Mouse (Mus musculus): ENCODE data around the gene Bfar.
"Not testable (repeated sequence)": the region's sequence is repeated elsewhere in the genome, so short reads cannot be mapped to it uniquely, and the experiment has no call there.

The Bfar gene

DNA sequence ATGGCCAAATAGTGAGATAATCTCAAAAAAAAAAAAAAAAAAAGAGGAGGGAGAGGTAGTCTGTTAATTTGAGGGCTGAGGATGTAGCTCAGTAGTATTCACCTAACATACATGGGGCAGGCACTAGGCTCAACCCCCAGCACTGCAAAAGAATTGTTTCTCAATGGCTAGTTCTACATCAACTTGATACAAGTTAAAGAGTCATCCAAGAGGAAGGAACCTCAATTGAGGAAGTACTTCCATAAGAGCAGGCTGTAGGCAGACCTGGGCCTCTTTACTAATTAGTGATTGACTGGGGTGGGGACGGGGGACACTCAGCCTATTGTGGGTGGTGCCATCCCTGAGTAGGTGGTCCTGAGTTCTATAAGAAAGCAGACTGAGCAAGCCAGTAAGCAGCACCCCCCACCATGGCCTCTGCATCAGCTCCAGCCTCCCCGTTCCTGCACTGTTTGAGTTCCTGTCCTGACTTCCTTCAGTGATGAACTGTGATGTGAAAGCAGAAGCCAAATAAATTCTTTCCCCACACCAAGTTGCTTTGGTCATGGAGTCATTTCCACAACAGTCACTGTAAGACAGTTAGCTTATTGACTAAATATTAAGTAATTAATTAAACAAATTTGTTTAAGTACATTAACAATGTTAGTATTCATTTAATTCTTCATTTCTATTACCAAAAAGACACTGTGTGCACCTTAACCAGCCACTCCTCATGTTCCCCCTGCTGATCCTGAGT lies 45.3 kb downstream of the Bfar start:
- in situ Hi-C loops (cut with MboI, MseI): no loop called here

DNA sequence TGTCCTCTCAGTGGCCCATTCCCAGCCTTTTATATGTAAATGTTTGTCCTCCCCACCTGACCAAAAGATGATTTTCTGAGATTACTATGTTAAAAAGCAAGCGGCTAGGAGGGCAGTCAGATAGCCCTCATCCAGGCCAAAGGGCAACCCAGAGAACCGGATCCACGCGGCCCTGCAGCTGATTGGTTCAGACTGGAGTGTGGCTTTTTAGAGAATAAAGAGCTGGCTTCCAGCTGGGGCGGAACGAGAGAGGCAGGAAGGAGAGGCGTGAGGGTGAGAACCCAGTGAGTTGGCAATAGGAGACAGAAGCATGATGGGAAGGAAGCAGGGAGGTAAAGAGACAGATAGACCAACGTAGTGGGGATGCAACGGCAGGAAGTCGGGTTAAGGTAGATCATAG lies 51.3 kb downstream of the Bfar start:
- in situ Hi-C loops (cut with MboI, MseI): no loop called here

DNA sequence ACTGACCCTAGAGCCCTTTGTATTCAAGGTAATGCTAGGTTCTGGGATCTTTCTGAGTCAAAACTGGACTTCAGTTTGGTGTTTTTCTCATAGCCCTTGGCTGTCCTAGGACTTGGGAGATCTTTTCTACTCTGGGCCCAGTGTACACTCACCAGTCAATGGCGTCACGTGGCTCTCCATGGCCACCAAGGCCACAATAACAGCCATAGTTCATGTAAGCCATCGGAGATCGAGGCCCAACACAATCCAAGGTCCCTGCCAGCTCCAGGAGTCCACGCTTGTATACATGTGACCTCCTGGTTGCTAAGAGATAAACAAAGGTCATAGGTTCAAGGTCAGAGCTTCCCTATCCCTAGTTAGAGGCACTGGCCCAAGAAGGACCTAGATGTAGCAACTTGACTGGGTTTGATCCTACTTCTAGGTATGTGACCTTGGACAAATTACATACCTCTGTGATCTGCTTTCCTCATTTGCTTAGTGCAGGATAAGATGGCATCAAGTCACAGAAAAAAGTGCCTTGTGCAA lies 56.2 kb downstream of the Bfar start:
- in situ Hi-C loops (cut with MboI, MseI): no loop called here

DNA sequence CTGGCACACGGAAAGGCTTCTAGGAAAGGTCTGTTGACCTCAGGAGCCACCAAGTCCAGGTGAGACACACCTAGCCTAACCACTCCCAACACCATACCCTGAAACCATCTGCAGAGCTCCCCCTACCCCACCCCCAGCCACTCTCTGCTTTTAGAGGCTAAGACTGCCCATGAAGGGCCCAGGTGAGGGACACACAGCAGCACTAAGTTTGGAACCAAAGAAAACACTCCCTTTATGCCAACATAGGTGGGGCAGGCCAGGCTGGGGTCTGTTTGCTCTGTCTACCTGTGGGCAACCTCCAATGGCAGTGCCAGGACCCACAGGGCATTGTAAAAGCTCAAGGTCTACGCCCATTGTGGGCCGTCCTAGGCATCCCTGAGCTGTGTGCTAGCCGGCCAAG lies 57.8 kb downstream of the Bfar start:
- in situ Hi-C loops (cut with MboI, MseI): no loop called here

DNA sequence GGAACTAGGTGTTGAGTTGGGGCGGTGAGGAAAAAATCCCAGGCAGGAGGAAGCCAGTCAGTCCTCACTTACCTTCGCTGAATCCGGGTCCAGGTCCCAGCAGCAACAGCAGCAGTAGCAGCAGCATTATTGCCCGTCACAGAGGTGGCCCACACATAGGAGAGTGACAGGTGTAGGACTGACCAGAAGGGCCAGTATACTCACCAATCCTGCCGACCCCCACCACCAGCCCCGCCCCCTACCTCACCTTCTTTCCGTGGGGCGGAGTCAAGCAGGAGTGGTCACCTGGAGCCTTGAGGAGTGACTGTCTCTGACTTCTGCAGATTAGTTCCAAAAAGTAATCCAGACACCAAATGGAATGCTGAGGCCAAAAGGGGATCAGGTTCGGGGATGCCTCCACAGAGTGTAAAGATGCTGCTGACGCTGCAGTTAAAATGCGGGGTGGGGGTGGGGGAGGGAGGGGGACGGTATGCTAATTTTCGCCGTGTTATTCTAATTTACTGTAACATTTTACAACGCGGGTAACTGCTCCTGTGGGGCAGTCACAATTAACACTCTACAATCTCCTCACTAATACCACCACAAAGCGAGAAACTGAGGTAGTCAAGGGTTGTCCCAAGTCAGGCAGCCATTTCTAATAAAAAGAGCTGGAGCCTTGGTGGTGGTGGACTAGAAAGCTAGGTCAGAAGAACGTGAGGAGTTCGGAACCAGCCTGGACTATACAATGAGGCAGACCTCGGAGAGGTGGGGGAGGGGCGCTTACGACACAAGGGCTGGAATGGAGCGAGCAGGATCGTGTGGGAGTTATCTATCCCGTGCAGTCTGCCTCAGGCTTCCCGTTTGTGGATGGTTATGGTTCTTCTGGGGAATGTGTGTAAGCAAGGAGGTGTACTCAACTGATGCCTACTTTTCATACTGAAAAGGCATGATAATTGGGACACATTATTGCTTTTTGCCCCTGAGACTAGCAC lies 58.9 kb downstream of the Bfar start, which contains the start of gene Pla2g10:
Gene Pla2g10, minus strand, starts transcription at position 699 of the 971 bp plus-strand sequence.
- in situ Hi-C loops (cut with MboI, MseI): no loop called here

DNA sequence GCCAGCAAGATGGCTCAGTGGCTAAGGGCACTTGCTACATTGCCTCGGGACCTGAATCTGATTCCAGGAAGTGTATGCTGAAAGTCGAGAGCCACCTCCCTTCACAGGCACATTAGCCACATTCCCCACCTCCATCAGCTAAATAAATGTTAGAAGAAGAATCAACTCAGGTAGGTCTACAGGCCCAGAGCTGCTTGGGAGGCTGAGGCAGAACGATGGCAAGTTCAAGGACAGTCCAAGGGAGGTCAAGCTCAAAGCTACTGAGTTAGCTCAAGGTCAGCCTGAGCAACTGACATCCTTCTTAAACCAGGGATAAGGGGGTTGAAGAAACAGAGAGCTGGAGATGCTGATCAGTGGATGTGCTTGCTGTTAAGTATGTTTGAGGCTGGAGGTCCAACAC lies 61.1 kb downstream of the Bfar start:
- in situ Hi-C loops (cut with MboI, MseI): no loop called here

DNA sequence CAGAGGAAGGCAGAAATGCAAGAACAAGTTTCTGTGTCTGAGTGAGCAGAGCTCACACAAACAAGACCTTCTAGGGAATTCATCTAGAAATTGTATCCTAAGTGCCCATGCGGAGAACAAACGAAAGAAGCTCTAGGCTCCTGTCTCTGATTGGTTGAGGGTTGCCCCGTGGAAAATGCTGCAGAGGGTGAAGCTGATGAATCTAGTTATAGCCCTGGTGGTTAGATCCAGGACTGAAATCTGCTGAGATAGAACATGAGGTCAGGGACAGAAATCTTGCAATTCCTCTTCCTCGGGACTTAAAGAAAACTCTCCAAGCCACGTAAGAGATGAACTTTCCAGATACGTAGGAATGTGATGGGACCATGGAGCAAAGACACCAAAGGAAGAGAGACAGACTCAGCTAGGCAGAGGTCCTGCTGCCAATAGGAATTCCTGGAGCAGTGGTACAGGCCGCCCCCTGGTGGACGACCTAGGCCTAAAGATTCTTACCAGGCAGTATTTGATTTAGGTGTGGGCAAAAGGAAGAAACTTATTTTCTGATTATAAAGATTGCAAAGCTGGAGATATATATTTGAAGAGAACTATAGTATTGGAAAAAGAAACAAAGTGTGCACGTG lies 62.0 kb downstream of the Bfar start:
- in situ Hi-C loops (cut with MboI, MseI): no loop called here

DNA sequence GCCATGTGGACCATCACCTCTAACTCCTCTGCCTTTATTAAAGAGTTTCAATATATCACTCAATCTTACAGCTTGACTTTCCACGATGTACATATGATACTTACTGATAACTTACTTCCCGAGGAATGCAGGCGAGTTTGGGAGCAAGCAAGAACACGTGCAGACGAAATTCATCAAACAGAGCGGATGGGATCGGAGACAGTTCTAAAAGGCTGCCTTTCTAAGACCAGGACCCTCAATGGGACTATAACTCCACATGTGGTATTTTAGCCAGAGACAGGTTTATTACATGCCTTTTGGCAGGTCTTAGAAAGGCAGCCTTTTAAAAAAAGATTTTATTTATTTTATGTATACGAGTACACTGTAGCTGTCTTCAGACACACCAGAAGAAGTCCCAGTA lies 64.3 kb downstream of the Bfar start:
- in situ Hi-C loops (cut with MboI, MseI): no loop called here

DNA sequence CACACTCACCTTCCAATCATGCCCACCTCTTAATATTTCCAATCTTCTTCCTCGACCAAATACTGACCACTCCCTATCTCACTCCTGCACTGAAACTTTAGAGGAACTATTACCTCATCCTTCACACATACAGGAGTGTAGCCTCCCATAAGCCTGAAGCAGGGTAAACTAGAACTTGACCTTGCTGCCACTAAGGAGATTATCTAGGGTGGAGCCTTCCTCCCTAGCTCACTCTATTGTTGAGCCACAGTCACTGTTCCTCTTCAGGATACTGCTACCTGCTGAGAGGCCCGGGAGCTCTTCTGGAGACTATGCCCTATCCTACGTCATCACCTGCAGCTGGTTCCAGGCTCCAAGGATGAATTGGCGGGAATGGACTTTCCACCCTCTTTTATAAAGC lies 67.4 kb downstream of the Bfar start:
- in situ Hi-C loops (cut with MboI, MseI): not testable (repeated sequence)

DNA sequence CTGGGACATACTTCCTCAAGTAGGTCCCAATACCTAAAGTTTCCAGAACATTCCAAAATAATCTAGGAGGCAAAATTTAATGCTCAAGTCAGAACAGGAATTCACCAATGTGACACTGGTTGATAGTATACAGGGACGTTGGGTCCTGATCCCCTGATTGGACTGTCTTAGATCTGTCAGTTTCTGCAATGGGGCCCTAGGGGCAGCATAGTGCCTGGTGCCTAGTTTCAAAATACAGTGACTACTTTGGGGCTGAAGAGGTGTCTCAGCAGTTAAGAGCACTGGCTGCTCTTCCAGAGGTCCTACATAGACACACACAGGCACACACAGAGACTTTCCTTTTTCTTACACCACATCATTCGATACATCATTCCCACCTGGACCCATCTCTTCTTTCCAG lies 69.2 kb downstream of the Bfar start:
- in situ Hi-C loops (cut with MboI, MseI): no loop called here

DNA sequence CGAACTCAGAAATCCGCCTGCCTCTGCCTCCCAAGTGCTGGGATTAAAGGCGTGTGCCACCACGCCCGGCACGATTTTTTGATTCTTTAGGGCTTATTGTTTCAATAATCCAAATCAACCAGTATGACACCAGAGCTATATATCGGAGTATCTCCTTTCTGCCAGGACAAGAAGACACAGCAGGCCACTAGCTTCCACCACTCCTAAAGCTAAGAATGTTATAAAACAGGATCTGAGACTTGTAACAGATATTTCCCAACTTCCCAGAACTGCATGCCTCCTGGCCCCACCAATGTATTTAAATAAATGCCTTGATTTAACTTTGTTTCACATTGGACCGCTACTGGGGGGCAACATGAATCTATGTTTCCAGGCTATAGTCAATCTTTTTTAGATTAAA lies 76.0 kb downstream of the Bfar start:
- in situ Hi-C loops (cut with MboI, MseI): no loop called here

DNA sequence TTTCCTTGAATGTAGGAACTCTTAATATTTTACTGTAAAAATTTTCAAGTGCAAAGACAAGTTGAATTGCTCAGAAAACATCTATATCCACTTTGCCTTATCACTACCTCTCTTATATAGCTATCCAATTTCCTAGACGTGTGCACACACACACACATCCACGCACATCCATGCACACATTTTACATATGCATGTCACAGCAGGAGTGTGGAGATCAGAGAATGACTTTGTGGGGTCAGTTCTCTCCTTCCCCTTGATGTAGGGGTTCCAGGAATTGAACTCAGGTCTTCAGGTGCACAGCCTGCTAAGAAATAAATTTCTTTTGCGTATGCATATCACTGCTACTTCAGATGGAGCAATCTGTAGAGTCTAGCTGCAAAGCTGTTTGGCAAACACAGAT lies 76.5 kb downstream of the Bfar start:
- in situ Hi-C loops (cut with MboI, MseI): no loop called here

DNA sequence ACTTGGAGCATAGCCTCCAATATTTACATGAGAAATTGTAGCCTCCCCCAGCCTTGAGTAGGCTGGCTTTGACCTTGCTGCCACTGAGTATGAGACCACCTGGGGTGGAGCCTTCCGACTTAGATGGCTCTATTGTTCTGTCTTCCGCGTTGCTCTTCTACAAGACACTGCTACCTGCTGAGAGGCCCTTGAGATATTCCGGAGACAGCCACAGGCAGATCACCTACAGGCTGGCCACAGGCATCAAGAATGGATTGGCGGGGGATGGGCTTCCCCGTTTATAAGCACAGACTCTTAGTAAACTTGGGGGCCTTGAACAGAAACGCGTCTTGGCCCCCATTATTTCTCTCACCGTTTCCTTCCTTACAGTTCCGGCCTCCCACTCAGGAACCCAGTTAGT lies 77.2 kb downstream of the Bfar start:
- in situ Hi-C loops (cut with MboI, MseI): not testable (repeated sequence)

DNA sequence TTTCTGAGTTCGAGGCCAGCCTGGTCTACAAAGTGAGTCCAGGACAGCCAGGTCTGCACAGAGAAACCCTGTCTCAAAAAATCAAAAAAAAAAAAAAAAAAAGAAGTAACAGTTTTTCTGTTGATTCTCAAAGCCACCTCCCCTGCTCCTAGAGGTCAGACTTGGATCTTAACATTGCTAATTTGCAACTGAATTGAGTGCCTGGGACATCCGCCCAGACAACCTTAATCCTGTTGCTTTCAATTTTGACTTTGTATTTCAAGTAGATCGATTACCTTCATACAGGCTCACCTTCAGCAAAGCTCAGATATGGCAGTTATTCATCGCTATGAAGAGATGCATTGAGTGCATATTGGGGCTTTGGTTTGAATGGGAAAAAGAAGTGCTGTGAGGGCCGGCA lies 77.6 kb downstream of the Bfar start:
- in situ Hi-C loops (cut with MboI, MseI): no loop called here

DNA sequence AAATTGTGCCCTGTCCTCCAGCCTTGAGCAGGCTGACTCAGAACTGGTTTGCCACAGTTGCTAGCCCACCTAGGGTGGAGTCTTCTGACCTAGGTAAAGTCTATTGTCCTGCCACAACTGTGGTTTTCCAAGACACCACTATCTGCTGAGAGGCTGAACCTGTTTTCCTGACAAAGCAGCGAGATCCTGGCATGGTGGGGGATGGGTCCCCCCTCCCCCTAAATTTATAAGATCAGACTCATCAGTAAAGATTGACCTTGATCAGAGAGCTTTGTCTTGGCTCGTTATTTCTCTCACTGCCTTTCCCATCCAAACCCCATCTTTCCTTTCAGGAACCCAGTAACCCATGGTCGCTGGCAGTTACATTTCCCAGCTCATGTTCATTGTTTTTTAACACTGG lies 78.3 kb downstream of the Bfar start:
- in situ Hi-C loops (cut with MboI, MseI): no loop called here

DNA sequence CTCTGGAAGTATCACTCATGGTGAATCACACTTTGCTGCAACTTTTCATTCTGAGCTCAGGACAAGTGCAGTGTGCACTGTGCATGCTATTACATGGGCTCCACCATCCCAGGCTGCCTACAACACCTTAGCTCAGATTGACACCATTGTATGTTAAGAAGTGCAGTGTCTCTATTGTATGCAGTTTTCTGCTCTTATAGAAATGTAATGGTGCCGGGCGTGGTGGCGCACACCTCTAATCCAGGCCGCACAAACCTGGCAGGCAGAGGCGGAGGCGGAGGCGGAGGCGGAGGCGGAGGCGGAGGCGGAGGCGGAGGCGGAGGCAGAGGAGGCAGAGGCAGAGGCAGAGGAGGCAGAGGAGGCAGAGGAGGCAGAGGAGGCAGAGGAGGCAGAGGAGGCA lies 79.0 kb downstream of the Bfar start:
- in situ Hi-C loops (cut with MboI, MseI): no loop called here

All from regulatory T cell (primary cell).